Mouse (Mus musculus): ENCODE measurements around the gene Flg. TPM values are rescaled to one million over a fixed set of nuclear protein-coding genes. Genes with fewer than 3 reads are reported as not detected.

The Flg gene
- 0.14 and 1.4 TPM in 2 replicates for polyA plus RNA-seq (2015; fragmentation: Nextera tagmentation; extraction: Ambion mirVana)

DNA sequence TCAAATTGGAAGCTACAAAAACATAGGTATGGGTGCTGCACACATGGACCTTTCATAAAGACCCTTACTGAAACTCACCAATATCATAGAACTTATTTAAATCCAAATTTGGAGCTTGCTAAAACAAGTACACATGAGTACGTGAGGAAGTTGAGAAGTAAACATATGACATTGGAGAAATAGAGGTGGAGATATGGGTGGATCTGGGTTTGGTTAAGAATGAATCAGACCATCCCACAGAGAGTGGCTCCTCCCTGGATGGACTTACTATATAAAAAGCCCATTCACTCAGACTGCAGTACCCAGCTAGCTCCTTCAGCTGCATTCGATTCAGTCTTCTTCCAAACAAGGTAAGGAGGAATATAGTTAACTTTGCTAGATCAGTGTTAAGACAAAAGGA lies at the start of gene Flg:
Gene Flg, plus strand, starts transcription at position 301 of the 400 bp plus-strand sequence.

DNA sequence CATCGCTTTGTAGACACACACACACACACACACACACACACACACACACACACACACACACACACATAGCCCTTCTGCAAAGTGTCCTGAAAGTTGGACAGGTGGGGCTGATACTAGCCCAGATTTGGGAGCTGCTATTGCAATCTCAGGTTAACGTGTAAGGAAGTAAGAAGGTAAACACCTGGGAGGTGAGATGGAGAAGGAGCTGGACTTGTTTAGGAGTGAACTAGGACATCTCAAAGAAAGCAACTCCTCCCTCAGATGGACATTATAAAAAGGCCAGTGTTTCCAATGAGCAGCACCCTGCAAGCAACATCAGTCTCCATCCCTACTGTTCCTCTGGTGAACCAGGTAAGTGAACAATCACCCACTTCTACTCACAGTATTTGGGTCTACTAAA lies 46.1 kb downstream of the Flg start, which contains the start of gene Hrnr:
Gene Hrnr, plus strand, starts transcription at position 301 of the 400 bp plus-strand sequence.

Other genes with a start within 250 kb of the Flg start
- not detected in 2 replicates for gene Gm4858, start 204.7 kb upstream of the Flg start, polyA plus RNA-seq (2015; fragmentation: Nextera tagmentation; extraction: Ambion mirVana)
- gene Crnn, start 128.7 kb upstream of the Flg start, polyA plus RNA-seq (2015; fragmentation: Nextera tagmentation; extraction: Ambion mirVana), result not detected in 2 replicates
- gene Flg2, start 76.2 kb upstream of the Flg start, polyA plus RNA-seq (2015; fragmentation: Nextera tagmentation; extraction: Ambion mirVana), result 0.02 TPM in 1 of 2 replicates, not detected in the other
- 0.03 and 0.28 TPM in 2 replicates for gene Hrnr, start 46.2 kb downstream of the Flg start, polyA plus RNA-seq (2015; fragmentation: Nextera tagmentation; extraction: Ambion mirVana)
- 0.49 TPM in 1 of 2 replicates, not detected in the other for gene Rptn, start 120.2 kb downstream of the Flg start, polyA plus RNA-seq (2015; fragmentation: Nextera tagmentation; extraction: Ambion mirVana)
- gene Tchh, start 168.8 kb downstream of the Flg start, polyA plus RNA-seq (2015; fragmentation: Nextera tagmentation; extraction: Ambion mirVana), result 0.63 and 1.0 TPM in 2 replicates
- 0.06 and 0.33 TPM in 2 replicates for gene Tchhl1, start 195.2 kb downstream of the Flg start, polyA plus RNA-seq (2015; fragmentation: Nextera tagmentation; extraction: Ambion mirVana)
- gene S100a11, start 247.0 kb downstream of the Flg start, polyA plus RNA-seq (2015; fragmentation: Nextera tagmentation; extraction: Ambion mirVana), result 1,111 and 1,314 TPM in 2 replicates

All from adrenal gland, postnatal 0 days (tissue).